Mouse (Mus musculus): ENCODE data around the gene Jag2. TPM values are rescaled to one million over a fixed set of nuclear protein-coding genes. Genes with fewer than 3 reads are reported as not detected.

The Jag2 gene
- polyA plus RNA-seq, 1 experiment from 2014 or later, result 5.3 TPM

- Histone ChIP-seq H3K36me3 (ENCODE audit: control insufficient read depth, insufficient read depth, low read length) (peaks cover 17% of the 10 kb centered on the region; the same call in 1 of the 2 replicates), H3K9me3 (replicated peaks; ENCODE audit: control insufficient read depth, low read length) (no peaks in the 10 kb centered on the region), H3K4me2 (ENCODE audit: low read length) (no peak overlapping the region), H3K27ac (ENCODE audit: low read depth, low read length) (no peak overlapping the region), H3K4me3 (ENCODE audit: low read depth, low read length) (no peak overlapping the region), H3K9ac (ENCODE audit: low read length) (no peak overlapping the region), H3K4me1 (ENCODE audit: control insufficient read depth, insufficient read depth, low read length) (no peaks in the 10 kb centered on the region), H3K27me3 (replicated peaks; ENCODE audit: control insufficient read depth, insufficient read depth, low read length) (no peaks in the 10 kb centered on the region)
- WGBS, result 78% methylated on average over 11 of the region's 11 CpGs
- DNase-seq (ENCODE audit: low spot score) (no peak), ATAC-seq (no peak)
These were observed 12.1 kb downstream of the Jag2 start for GRCm38 (mm10) chr12:112917486-112917885.

DNA sequence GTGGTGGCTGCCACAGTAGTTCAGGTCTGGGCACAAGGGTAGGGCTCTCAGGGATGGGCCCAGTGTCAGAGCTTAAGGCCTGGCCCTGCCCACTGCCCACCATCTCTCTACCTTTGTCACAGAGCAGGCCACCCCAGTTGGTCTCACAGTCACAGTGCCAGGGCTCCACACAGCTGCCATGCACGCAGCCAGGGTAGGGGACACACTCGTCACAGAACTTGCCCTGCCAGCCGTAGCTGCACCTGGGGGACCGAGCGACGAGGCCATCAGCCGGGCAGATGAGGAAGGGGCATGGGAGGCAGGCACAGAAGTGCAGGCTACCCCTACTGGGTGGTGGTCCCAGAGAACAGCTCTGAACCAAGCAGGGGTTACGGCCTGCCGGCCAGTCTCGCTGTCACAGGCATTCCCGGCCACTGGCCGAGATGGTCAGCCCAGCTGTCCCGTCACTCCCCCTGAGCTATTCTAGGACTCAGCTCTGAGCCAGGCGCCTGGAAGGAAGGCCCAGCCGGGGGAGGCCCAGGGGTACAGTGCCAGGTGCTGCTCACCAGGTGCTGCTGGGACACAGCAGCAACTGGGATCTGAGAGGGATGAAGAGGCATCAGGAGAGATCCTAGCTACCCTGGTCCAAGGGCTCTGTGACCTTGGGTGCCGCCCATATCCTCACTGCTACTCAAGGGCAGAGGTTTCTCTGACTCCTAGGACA is 12.7 kb downstream of the Jag2 start:
- Histone ChIP-seq H3K9ac (ENCODE audit: low read length) (no peak overlapping the region), H3K9me3 (replicated peaks; ENCODE audit: control insufficient read depth, low read length) (no peaks in the 10 kb centered on the region), H3K27me3 (replicated peaks; ENCODE audit: control insufficient read depth, insufficient read depth, low read length) (no peaks in the 10 kb centered on the region), H3K4me3 (ENCODE audit: low read depth, low read length) (no peak overlapping the region), H3K4me2 (ENCODE audit: low read length) (no peak overlapping the region), H3K4me1 (ENCODE audit: control insufficient read depth, insufficient read depth, low read length) (no peaks in the 10 kb centered on the region), H3K27ac (ENCODE audit: low read depth, low read length) (no peak overlapping the region), H3K36me3 (ENCODE audit: control insufficient read depth, insufficient read depth, low read length) (peaks cover 21% of the 10 kb centered on the region; the same call in 1 of the 2 replicates)
- DNase-seq (ENCODE audit: low spot score) (no peak), ATAC-seq (no peak)
- 91% methylated on average over 16 of the region's 16 CpGs for WGBS

DNA sequence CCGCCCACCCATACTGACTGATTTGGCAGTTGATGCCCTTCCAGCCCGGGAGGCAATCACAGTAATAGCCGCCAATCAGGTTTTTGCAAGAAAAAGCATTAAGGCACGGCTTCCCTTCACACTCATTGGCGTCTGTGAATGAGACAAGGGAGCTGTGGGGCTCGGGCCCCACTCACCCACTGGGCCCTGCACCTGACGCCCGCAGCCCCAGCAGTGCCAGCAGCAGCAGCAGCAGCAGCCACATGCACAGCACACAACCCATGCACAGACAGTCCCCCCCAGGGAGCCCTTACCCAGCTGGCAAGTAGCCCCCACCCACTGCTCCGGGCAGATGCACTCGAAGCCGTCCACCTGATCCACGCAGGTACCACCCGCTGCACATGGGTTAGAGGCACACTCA is 14.0 kb downstream of the Jag2 start:
- no peak overlapping the region for H3K9ac ChIP-seq (ENCODE audit: low read length)
- no peaks in the 10 kb centered on the region for H3K4me1 ChIP-seq (ENCODE audit: control insufficient read depth, insufficient read depth, low read length)
- H3K36me3 ChIP-seq (ENCODE audit: control insufficient read depth, insufficient read depth, low read length), result peaks cover 32% of the 10 kb centered on the region; the same call in 1 of the 2 replicates
- ATAC-seq, result 0 out of 2 replicates have a peak, but pooled peaks have one; percentile 25
- H3K4me3 ChIP-seq (ENCODE audit: low read depth, low read length), result no peak overlapping the region
- no peak overlapping the region for H3K27ac ChIP-seq (ENCODE audit: low read depth, low read length)
- DNase-seq (ENCODE audit: low spot score), result no peak
- 59% methylated on average over 13 of the region's 13 CpGs for WGBS
- H3K9me3 ChIP-seq (replicated peaks; ENCODE audit: control insufficient read depth, low read length), result no peaks in the 10 kb centered on the region
- no peaks in the 10 kb centered on the region for H3K27me3 ChIP-seq (replicated peaks; ENCODE audit: control insufficient read depth, insufficient read depth, low read length)
- no peak overlapping the region for H3K4me2 ChIP-seq (ENCODE audit: low read length)

GRCm38 (mm10) chr12:112914527-112914926 is 15.0 kb downstream of the Jag2 start:
- H3K36me3 ChIP-seq (ENCODE audit: control insufficient read depth, insufficient read depth, low read length), result peaks cover 40% of the 10 kb centered on the region; the same call in 1 of the 2 replicates

DNA sequence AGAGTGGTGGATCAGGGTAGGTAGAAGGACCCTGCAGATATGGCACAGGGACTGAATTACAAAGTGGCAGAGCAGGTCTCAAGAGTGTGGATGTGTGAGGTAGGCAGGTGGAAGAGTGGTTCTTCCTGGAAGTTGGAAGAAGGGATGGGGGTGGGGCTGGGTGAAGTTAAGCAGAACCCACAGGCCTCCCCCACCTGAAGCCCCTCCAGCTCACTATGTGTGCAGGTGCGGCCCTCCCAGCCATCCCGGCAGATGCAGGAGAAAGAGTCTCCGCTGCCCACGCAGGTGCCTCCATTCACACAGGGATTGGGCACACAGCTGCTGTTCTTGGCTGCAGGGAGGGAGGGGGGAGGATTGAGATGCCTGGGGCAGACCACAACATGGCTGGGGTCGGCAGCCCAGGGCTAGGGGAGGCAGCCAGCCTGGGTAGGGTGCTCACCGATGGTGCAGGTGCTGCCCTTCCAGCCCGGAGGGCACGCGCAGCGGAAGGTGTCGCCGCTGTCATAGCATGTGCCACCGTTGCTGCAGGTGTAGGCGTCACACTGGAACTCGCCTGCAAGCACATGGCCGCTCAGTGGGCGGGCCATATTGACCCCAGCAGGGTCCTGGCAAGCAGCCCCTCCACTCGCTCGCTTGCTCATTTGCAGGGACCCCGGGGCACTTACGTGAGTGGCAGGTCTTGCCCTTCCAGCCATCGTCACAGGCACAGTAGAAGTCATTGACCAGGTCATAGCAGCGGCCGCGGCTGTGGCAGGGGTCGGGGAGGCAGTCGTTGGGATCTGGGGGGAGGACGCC is 16.4 kb downstream of the Jag2 start:
- H3K27me3 ChIP-seq (replicated peaks; ENCODE audit: control insufficient read depth, insufficient read depth, low read length), result no peaks in the 10 kb centered on the region
- no peaks in the 10 kb centered on the region for H3K9me3 ChIP-seq (replicated peaks; ENCODE audit: control insufficient read depth, low read length)
- no peak overlapping the region for H3K4me3 ChIP-seq (ENCODE audit: low read depth, low read length)
- H3K9ac ChIP-seq (ENCODE audit: low read length), result no peak overlapping the region
- DNase-seq (ENCODE audit: low spot score), result no peak
- peaks cover 52% of the 10 kb centered on the region; the same call in 1 of the 2 replicates for H3K36me3 ChIP-seq (ENCODE audit: control insufficient read depth, insufficient read depth, low read length)
- H3K4me2 ChIP-seq (ENCODE audit: low read length), result no peak overlapping the region
- 89% methylated on average over 28 of the region's 28 CpGs for WGBS
- H3K27ac ChIP-seq (ENCODE audit: low read depth, low read length), result no peak overlapping the region
- no peaks in the 10 kb centered on the region for H3K4me1 ChIP-seq (ENCODE audit: control insufficient read depth, insufficient read depth, low read length)
- ATAC-seq, result no peak

More at GRCm38 (mm10) chr12:112914527-112914926, 15.0 kb downstream of the Jag2 start:
- no peak overlapping the region for H3K4me3 ChIP-seq (ENCODE audit: low read depth, low read length)
- ATAC-seq (no peak), DNase-seq (ENCODE audit: low spot score) (no peak)
- H3K4me2 ChIP-seq (ENCODE audit: low read length), result no peak overlapping the region
- H3K4me1 ChIP-seq (ENCODE audit: control insufficient read depth, insufficient read depth, low read length), result no peaks in the 10 kb centered on the region
- 84% methylated on average over 11 of the region's 11 CpGs for WGBS
- H3K27ac ChIP-seq (ENCODE audit: low read depth, low read length), result no peak overlapping the region
- no peak overlapping the region for H3K9ac ChIP-seq (ENCODE audit: low read length)
- no peaks in the 10 kb centered on the region for H3K9me3 ChIP-seq (replicated peaks; ENCODE audit: control insufficient read depth, low read length)
- H3K27me3 ChIP-seq (replicated peaks; ENCODE audit: control insufficient read depth, insufficient read depth, low read length), result no peaks in the 10 kb centered on the region

- H3K4me2 ChIP-seq (ENCODE audit: low read length), result no peak overlapping the region
- no peaks in the 10 kb centered on the region for H3K4me1 ChIP-seq (ENCODE audit: control insufficient read depth, insufficient read depth, low read length)
- no peak for ATAC-seq
- DNase-seq (ENCODE audit: low spot score), result no peak
- peaks cover 56% of the 10 kb centered on the region; the same call in 1 of the 2 replicates for H3K36me3 ChIP-seq (ENCODE audit: control insufficient read depth, insufficient read depth, low read length)
- H3K27ac ChIP-seq (ENCODE audit: low read depth, low read length), result no peak overlapping the region
- H3K27me3 ChIP-seq (replicated peaks; ENCODE audit: control insufficient read depth, insufficient read depth, low read length), result no peaks in the 10 kb centered on the region
- H3K4me3 ChIP-seq (ENCODE audit: low read depth, low read length), result no peak overlapping the region
- WGBS, result 94% methylated on average over 17 of the region's 17 CpGs
- no peaks in the 10 kb centered on the region for H3K9me3 ChIP-seq (replicated peaks; ENCODE audit: control insufficient read depth, low read length)
- H3K9ac ChIP-seq (ENCODE audit: low read length), result no peak overlapping the region
These were observed 17.9 kb downstream of the Jag2 start for GRCm38 (mm10) chr12:112911701-112912100.

DNA sequence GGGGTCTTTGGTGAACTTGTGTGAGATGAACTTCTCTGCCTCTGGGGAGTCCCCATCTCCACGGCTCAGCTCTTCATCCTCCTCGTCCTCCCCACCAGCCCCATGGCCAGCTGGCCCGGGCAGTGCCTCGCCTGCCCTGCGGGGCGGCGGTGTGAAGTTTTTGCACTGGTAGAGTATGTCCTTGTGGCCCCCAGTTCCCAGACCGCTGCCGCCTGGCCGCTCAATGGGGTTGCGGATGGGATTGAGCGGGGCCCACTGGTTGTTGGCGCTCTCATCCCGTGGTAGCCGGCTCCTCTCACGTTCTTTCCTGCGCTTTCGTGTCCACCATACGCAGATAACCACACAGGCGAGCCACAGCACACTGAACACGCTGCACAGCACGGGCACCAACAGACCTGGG is 20.6 kb downstream of the Jag2 start:
- DNase-seq (ENCODE audit: low spot score), result no peak
- Histone ChIP-seq H3K4me1 (ENCODE audit: control insufficient read depth, insufficient read depth, low read length) (no peaks in the 10 kb centered on the region), H3K36me3 (ENCODE audit: control insufficient read depth, insufficient read depth, low read length) (peaks cover 55% of the 10 kb centered on the region; the same call in 1 of the 2 replicates), H3K9me3 (replicated peaks; ENCODE audit: control insufficient read depth, low read length) (no peaks in the 10 kb centered on the region), H3K4me3 (ENCODE audit: low read depth, low read length) (no peak overlapping the region), H3K9ac (ENCODE audit: low read length) (no peak overlapping the region), H3K27ac (ENCODE audit: low read depth, low read length) (no peak overlapping the region), H3K4me2 (ENCODE audit: low read length) (no peak overlapping the region), H3K27me3 (replicated peaks; ENCODE audit: control insufficient read depth, insufficient read depth, low read length) (no peaks in the 10 kb centered on the region)
- no peak for ATAC-seq
- 95% methylated on average over 22 of the region's 22 CpGs for WGBS

GRCm38 (mm10) chr12:112905001-112905400 is 24.6 kb downstream of the Jag2 start:
- Histone ChIP-seq H3K36me3 (ENCODE audit: control insufficient read depth, insufficient read depth, low read length) (peaks cover 22% of the 10 kb centered on the region; the same call in 1 of the 2 replicates), H3K27ac (ENCODE audit: low read depth, low read length) (no peak overlapping the region), H3K4me2 (ENCODE audit: low read length) (no peak overlapping the region), H3K4me1 (ENCODE audit: control insufficient read depth, insufficient read depth, low read length) (no peaks in the 10 kb centered on the region), H3K9ac (ENCODE audit: low read length) (no peak overlapping the region), H3K27me3 (replicated peaks; ENCODE audit: control insufficient read depth, insufficient read depth, low read length) (no peaks in the 10 kb centered on the region), H3K4me3 (ENCODE audit: low read depth, low read length) (no peak overlapping the region), H3K9me3 (replicated peaks; ENCODE audit: control insufficient read depth, low read length) (no peaks in the 10 kb centered on the region)
- WGBS, result 84% methylated on average over 5 of the region's 5 CpGs
- ATAC-seq, result no peak
- no peak for DNase-seq (ENCODE audit: low spot score)

- Histone ChIP-seq H3K4me3 (ENCODE audit: low read depth, low read length) (no peak overlapping the region), H3K27me3 (replicated peaks; ENCODE audit: control insufficient read depth, insufficient read depth, low read length) (no peaks in the 10 kb centered on the region), H3K9me3 (replicated peaks; ENCODE audit: control insufficient read depth, low read length) (no peaks in the 10 kb centered on the region), H3K9ac (ENCODE audit: low read length) (no peak overlapping the region), H3K4me2 (ENCODE audit: low read length) (no peak overlapping the region), H3K36me3 (ENCODE audit: control insufficient read depth, insufficient read depth, low read length) (peaks cover 13% of the 10 kb centered on the region; the same call in 1 of the 2 replicates), H3K27ac (ENCODE audit: low read depth, low read length) (no peak overlapping the region), H3K4me1 (ENCODE audit: control insufficient read depth, insufficient read depth, low read length) (no peaks in the 10 kb centered on the region)
- ATAC-seq (no peak), DNase-seq (ENCODE audit: low spot score) (peak; percentile 28)
- 63% methylated on average over 8 of the region's 8 CpGs for WGBS
These were observed 25.6 kb downstream of the Jag2 start for GRCm38 (mm10) chr12:112903941-112904340.
